Mouse (Mus musculus): Measurements from ENCODE around the gene Gm20390. TPM values are rescaled to one million over a fixed set of nuclear protein-coding genes. Genes with fewer than 3 reads are reported as not detected.

Gene Gm20390
- 341 and 347 TPM in 2 replicates for polyA plus RNA-seq (2015; fragmentation: Nextera tagmentation; extraction: Ambion mirVana)

GRCm38 (mm10) chr11:93968005-93968847 lies at the start of gene Gm20390, which contains the start of gene Nme1:
Gene Gm20390 (minus strand): TSS chr11:93968293.
Gene Nme1 (minus strand): TSS chr11:93968521.
- peak; percentile 93 for ATAC-seq (ENCODE audit: insufficient number of reproducible peaks, low FRiP score, low TSS enrichment, low read depth)
- Histone ChIP-seq H3K4me1 (peaks cover 10% of the 10 kb centered on the region), H3K4me3 (peak within 1 kb of the TSS; percentile 71), H3K27ac (peak within 1 kb of the TSS; percentile 59), H3K9me3 (no peaks in the 10 kb centered on the region), H3K9ac (peak within 1 kb of the TSS; percentile 39), H3K36me3 (peaks cover 29% of the 10 kb centered on the region), H3K4me2 (peak within 1 kb of the TSS; percentile 68), H3K27me3 (no peaks in the 10 kb centered on the region)
- WGBS, result under 1% methylated on average over 40 of the region's 40 CpGs

GRCm38 (mm10) chr11:94003346-94003745 lies 35.3 kb upstream of the Gm20390 start:
- H3K4me2 ChIP-seq, result no peak overlapping the region

GRCm38 (mm10) chr11:93999276-93999675 lies 31.2 kb upstream of the Gm20390 start:
- Histone ChIP-seq H3K36me3 (no peaks in the 10 kb centered on the region), H3K4me3 (no peak overlapping the region), H3K4me2 (no peak overlapping the region), H3K27ac (no peak overlapping the region), H3K4me1 (peaks cover 23% of the 10 kb centered on the region), H3K27me3 (no peaks in the 10 kb centered on the region), H3K9ac (no peak overlapping the region), H3K9me3 (no peaks in the 10 kb centered on the region)
- ATAC-seq (ENCODE audit: insufficient number of reproducible peaks, low FRiP score, low TSS enrichment, low read depth), result no peak

More at GRCm38 (mm10) chr11:94003346-94003745, 35.3 kb upstream of the Gm20390 start:
- Histone ChIP-seq H3K36me3 (no peaks in the 10 kb centered on the region), H3K27ac (no peak overlapping the region), H3K27me3 (no peaks in the 10 kb centered on the region), H3K9me3 (no peaks in the 10 kb centered on the region), H3K4me1 (peaks cover 2% of the 10 kb centered on the region), H3K9ac (no peak overlapping the region), H3K4me3 (no peak overlapping the region)
- whole genome bisulfite sequencing, result 90% methylated on average over 2 of the region's 2 CpGs
- no peak for ATAC-seq (ENCODE audit: insufficient number of reproducible peaks, low FRiP score, low TSS enrichment, low read depth)

- Histone ChIP-seq H3K4me2 (peak overlapping the region; percentile 83), H3K9me3 (no peaks in the 10 kb centered on the region), H3K36me3 (no peaks in the 10 kb centered on the region), H3K4me3 (peak overlapping the region; percentile 97), H3K9ac (no peak overlapping the region), H3K27ac (0 out of 2 replicates have a peak overlapping the region, but pooled peaks have one; percentile 97), H3K4me1 (peaks cover 23% of the 10 kb centered on the region), H3K27me3 (no peaks in the 10 kb centered on the region; the same call in 1 of the 2 replicates)
- no peak for ATAC-seq (ENCODE audit: insufficient number of reproducible peaks, low FRiP score, low TSS enrichment, low read depth)
- WGBS, result 26% methylated on average over 13 of the region's 13 CpGs
Measured at GRCm38 (mm10) chr11:93997141-93997775, 29.2 kb upstream of the Gm20390 start.

GRCm38 (mm10) chr11:93996306-93997140 lies 28.4 kb upstream of the Gm20390 start:
- H3K4me3 ChIP-seq, result peak overlapping the region; percentile 97
- H3K27ac ChIP-seq, result peak overlapping the region; percentile 97
- H3K4me1 ChIP-seq, result peaks cover 23% of the 10 kb centered on the region
- no peak; the same call in 1 of the 2 replicates for ATAC-seq (ENCODE audit: insufficient number of reproducible peaks, low FRiP score, low TSS enrichment, low read depth)
- WGBS, result under 1% methylated on average over 58 of the region's 58 CpGs
- peak overlapping the region; percentile 88 for H3K9ac ChIP-seq
- H3K27me3 ChIP-seq, result no peaks in the 10 kb centered on the region; the same call in 1 of the 2 replicates
- peak overlapping the region; percentile 83 for H3K4me2 ChIP-seq
- H3K9me3 ChIP-seq, result no peaks in the 10 kb centered on the region
- no peaks in the 10 kb centered on the region for H3K36me3 ChIP-seq

GRCm38 (mm10) chr11:93995720-93996305 lies 27.7 kb upstream of the Gm20390 start, which contains the start of gene Spag9:
Gene Spag9 (plus strand): TSS chr11:93996091.
- Histone ChIP-seq H3K4me3 (peak within 1 kb of the TSS; percentile 97), H3K9ac (peak within 1 kb of the TSS; percentile 88), H3K9me3 (no peaks in the 10 kb centered on the region), H3K4me1 (peaks cover 23% of the 10 kb centered on the region), H3K27ac (peak within 1 kb of the TSS; percentile 97), H3K4me2 (peak within 1 kb of the TSS; percentile 83), H3K27me3 (no peaks in the 10 kb centered on the region; the same call in 1 of the 2 replicates), H3K36me3 (no peaks in the 10 kb centered on the region)
- WGBS, result under 1% methylated on average over 65 of the region's 70 CpGs
- peak; percentile 92 for ATAC-seq (ENCODE audit: insufficient number of reproducible peaks, low FRiP score, low TSS enrichment, low read depth)

- ATAC-seq (ENCODE audit: insufficient number of reproducible peaks, low FRiP score, low TSS enrichment, low read depth), result peak; percentile 74
- H3K4me3 ChIP-seq, result peak overlapping the region; percentile 97
- H3K36me3 ChIP-seq, result no peaks in the 10 kb centered on the region
- peak overlapping the region; percentile 52 for H3K9ac ChIP-seq
- peak overlapping the region; percentile 97 for H3K27ac ChIP-seq
- H3K4me1 ChIP-seq, result peaks cover 23% of the 10 kb centered on the region
- no peaks in the 10 kb centered on the region for H3K9me3 ChIP-seq
- 5% methylated on average over 15 of the region's 15 CpGs for WGBS
- H3K4me2 ChIP-seq, result peak overlapping the region; percentile 83
- H3K27me3 ChIP-seq, result no peaks in the 10 kb centered on the region; the same call in 1 of the 2 replicates
Measured at GRCm38 (mm10) chr11:93995111-93995719, 27.1 kb upstream of the Gm20390 start.

- WGBS, result 58% methylated on average over 5 of the region's 5 CpGs
- H3K36me3 ChIP-seq, result no peaks in the 10 kb centered on the region
- ATAC-seq (ENCODE audit: insufficient number of reproducible peaks, low FRiP score, low TSS enrichment, low read depth), result no peak
- H3K9me3 ChIP-seq, result no peaks in the 10 kb centered on the region
- peak overlapping the region; percentile 83 for H3K4me2 ChIP-seq
- peaks cover 23% of the 10 kb centered on the region for H3K4me1 ChIP-seq
- no peaks in the 10 kb centered on the region; the same call in 1 of the 2 replicates for H3K27me3 ChIP-seq
- peak overlapping the region; percentile 97 for H3K4me3 ChIP-seq
- H3K9ac ChIP-seq, result no peak overlapping the region
- peak overlapping the region; percentile 97 for H3K27ac ChIP-seq
Measured at GRCm38 (mm10) chr11:93994531-93994930, 26.4 kb upstream of the Gm20390 start.

GRCm38 (mm10) chr11:93988328-93989062 lies 20.4 kb upstream of the Gm20390 start:
- WGBS, result 49% methylated on average over 12 of the region's 12 CpGs
- Histone ChIP-seq H3K4me3 (no peak overlapping the region), H3K27me3 (no peaks in the 10 kb centered on the region; the same call in 1 of the 2 replicates), H3K4me1 (no peaks in the 10 kb centered on the region), H3K4me2 (no peak overlapping the region), H3K9me3 (no peaks in the 10 kb centered on the region), H3K27ac (peak overlapping the region; percentile 74), H3K9ac (no peak overlapping the region), H3K36me3 (no peaks in the 10 kb centered on the region)
- ATAC-seq (ENCODE audit: insufficient number of reproducible peaks, low FRiP score, low TSS enrichment, low read depth), result no peak

GRCm38 (mm10) chr11:93987625-93988327 lies 19.7 kb upstream of the Gm20390 start:
- Histone ChIP-seq H3K4me1 (no peaks in the 10 kb centered on the region), H3K27me3 (no peaks in the 10 kb centered on the region; the same call in 1 of the 2 replicates), H3K36me3 (no peaks in the 10 kb centered on the region), H3K4me2 (no peak overlapping the region), H3K4me3 (no peak overlapping the region), H3K9me3 (no peaks in the 10 kb centered on the region), H3K27ac (peak overlapping the region; percentile 74), H3K9ac (no peak overlapping the region)
- WGBS, result 72% methylated on average over 8 of the region's 8 CpGs
- ATAC-seq (ENCODE audit: insufficient number of reproducible peaks, low FRiP score, low TSS enrichment, low read depth), result no peak

All from limb, embryonic 15.5 days (tissue).